Mouse (Mus musculus) B cell, adult 2 months (primary cell): ENCODE measurements around the gene Mrpl16.

Source experiments
- DNase-seq, 2 experiments: peaks; one replicate each; pipeline ENCODE4 v3.0.0; 2022

Mrpl16 gene

GRCm38 (mm10) chr19:11807251-11807650 is 37.1 kb downstream of the Mrpl16 start:
- DNase-seq, result no peak

- DNase-seq, result no peak
Measured at GRCm38 (mm10) chr19:11807822-11808221, 37.6 kb downstream of the Mrpl16 start.

GRCm38 (mm10) chr19:11808452-11808851 is 38.3 kb downstream of the Mrpl16 start:
- no peak for DNase-seq

GRCm38 (mm10) chr19:11810003-11810758 is 40.0 kb downstream of the Mrpl16 start:
- no peak for DNase-seq

GRCm38 (mm10) chr19:11810856-11811255 is 40.7 kb downstream of the Mrpl16 start:
- no peak for DNase-seq

- DNase-seq, result no peak
Measured at GRCm38 (mm10) chr19:11811688-11812365, 41.6 kb downstream of the Mrpl16 start.

GRCm38 (mm10) chr19:11813136-11813535 is 42.9 kb downstream of the Mrpl16 start:
- no peak for DNase-seq

GRCm38 (mm10) chr19:11813649-11814048 is 43.5 kb downstream of the Mrpl16 start:
- DNase-seq, result no peak

- no peak for DNase-seq
Measured at GRCm38 (mm10) chr19:11814742-11815333, 44.6 kb downstream of the Mrpl16 start.

GRCm38 (mm10) chr19:11816706-11817105 is 46.5 kb downstream of the Mrpl16 start:
- DNase-seq, result no peak

GRCm38 (mm10) chr19:11817586-11817985 is 47.4 kb downstream of the Mrpl16 start:
- DNase-seq, result no peak

GRCm38 (mm10) chr19:11818199-11819142 is 48.3 kb downstream of the Mrpl16 start:
- DNase-seq, result peak; percentile 28 to 36

GRCm38 (mm10) chr19:11819143-11819700 is 49.0 kb downstream of the Mrpl16 start, which contains the start of gene Stx3:
Gene Stx3, minus strand, starts transcription at chr19:11819403.
- DNase-seq, result peak; percentile 19 to 26

GRCm38 (mm10) chr19:11819800-11820199 is 49.6 kb downstream of the Mrpl16 start:
- DNase-seq, result peak; percentile 78 to 79

GRCm38 (mm10) chr19:11820211-11820610 is 50.0 kb downstream of the Mrpl16 start:
- DNase-seq, result peak; percentile 18 to 27

GRCm38 (mm10) chr19:11823346-11824065 is 53.3 kb downstream of the Mrpl16 start:
- no peak for DNase-seq
